Mouse (Mus musculus): Measurements from ENCODE around the gene Fbxl16.

Gene Fbxl16

DNA sequence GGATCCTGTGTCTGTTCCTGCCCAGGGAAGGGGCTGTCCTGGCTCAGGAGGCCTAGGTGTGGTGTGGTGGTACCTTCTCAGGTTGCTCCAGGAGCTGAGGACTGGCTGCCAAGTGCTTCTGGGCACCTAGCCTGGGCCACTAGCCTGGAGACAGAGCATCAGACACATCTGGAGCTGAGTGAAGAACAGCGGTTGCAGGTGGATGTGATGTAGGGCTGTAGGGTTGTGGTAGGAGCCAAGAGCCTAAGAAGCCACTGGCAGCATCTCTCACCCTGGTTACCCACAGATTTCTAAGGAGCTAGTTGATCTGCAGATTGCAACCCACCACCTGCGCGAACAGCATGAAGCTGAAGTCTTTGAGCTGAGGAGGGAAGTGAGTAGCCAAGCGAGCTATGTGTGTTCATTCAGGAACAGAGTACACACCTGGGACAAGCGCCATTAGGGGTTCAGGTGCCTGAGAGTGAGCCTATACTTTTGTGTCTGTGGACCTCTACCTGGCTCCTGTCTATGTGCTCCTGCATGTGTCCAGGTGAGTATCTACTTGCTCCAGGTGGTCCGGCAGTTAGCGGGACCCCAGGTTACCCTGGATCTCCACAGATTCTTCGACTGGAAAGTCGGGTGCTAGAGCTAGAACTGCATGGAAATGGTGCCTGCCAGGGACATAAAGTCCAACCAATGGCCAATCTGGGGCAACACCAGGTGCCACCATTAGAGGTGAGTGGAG is 21.9 kb upstream of the Fbxl16 start:
- no peak for TF ChIP-seq GATA4 (IDR thresholded peaks at IDR 0.05; ENCODE audit: insufficient replicate concordance, low read length)

DNA sequence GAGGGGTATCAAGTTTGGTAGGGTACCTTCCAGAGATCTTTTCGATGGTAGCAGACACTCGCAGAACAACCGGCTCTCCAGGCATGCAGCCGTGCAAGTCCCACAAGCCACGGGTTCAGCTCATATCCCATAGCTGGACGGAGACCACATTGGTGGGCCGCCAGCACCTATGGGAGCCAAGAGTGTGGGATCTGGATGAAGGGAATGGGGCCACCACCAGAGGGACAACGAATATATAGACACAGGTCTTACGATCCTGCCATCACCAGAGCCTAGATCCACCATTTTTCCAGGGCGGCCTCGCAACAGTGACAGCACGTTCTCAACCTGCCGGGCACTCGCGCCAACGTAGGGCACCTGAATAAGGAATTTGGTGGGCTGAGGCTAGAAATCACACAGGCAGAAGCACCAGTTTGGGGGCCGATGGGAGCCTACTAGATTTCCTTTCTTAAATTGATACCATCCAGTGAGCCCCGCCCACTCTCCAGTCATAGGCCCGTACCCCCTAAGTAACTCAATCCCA is 17.5 kb upstream of the Fbxl16 start:
- no peak for TF ChIP-seq GATA4 (IDR thresholded peaks at IDR 0.05; ENCODE audit: insufficient replicate concordance, low read length)

DNA sequence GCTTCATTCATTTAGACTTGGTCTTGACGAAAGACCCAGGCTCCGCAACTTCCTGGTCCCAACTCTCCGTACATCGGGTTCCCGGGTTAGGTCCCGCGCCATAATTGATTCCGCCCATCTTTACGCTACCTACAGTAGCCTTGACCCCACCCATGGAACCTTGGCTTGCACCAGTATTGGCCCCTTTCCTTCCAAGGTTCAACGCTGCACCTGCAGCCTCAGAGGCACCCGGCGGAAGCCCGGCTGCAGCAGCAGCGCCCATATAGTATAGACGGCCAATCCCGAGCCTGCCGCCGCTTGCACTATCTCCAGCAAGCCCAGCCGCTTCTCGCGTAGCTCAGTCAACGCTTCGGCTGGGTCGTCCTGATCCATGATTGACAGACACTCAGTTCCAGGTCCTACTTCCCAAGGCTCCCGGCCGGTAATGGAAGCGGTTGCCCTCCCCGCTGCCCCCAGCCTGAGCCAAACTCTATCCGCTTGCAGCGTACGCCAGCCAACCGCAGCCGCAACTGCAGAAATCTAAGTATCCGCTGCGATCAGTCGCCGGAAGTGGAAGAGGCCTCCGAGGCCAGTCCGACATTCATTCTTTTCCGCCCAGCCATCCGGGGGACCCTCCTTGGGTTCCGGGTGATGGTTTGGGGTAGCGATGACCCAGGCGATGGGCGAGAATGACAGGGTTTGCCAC is 16.9 kb upstream of the Fbxl16 start:
- no peak for TF ChIP-seq GATA4 (IDR thresholded peaks at IDR 0.05; ENCODE audit: insufficient replicate concordance, low read length)

DNA sequence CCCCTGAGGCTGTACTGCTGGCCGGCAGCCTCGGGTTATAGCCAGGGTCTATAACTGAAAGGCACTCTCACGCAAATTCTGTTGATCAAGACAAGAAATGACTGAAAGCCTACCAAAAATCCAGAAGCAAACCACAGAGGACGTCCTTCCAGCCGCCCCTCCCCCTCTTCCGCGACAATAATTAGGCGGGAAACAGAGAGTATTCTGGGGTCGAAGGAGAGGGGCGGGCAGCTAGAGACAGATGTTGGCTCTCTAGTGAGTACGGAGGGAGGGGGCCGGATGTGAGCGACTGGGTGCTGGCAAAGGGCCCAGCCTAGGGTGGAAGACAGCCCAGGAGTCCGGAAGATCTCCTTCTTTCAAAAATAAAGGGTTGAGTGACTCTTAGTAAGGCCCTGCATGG is 16.3 kb upstream of the Fbxl16 start, which contains the start of gene Fam173a:
TSS of gene Fam173a (minus strand) at position 287 of the 400 bp plus-strand sequence.
- no peak for TF ChIP-seq GATA4 (IDR thresholded peaks at IDR 0.05; ENCODE audit: insufficient replicate concordance, low read length)

DNA sequence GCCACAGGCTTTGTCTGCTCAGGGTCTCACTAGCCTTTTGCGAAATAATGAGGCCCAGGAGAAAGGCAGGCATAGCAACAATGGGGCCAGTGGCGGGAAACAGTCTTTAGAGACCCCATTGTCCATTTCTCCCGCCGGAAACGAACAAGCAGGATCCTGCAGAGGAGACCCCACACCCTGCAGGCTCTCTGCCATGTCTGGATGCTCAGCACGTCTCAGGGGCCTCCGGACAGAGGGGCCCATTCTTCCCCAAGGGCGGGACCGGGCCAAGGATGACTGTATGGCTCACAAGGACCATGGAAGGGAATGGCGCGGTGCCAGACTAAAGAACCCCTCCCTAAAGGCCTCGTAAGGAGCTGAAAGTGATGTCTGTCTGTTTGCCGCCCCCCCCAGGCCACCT is 14.7 kb upstream of the Fbxl16 start:
- no peak for TF ChIP-seq GATA4 (IDR thresholded peaks at IDR 0.05; ENCODE audit: insufficient replicate concordance, low read length)

DNA sequence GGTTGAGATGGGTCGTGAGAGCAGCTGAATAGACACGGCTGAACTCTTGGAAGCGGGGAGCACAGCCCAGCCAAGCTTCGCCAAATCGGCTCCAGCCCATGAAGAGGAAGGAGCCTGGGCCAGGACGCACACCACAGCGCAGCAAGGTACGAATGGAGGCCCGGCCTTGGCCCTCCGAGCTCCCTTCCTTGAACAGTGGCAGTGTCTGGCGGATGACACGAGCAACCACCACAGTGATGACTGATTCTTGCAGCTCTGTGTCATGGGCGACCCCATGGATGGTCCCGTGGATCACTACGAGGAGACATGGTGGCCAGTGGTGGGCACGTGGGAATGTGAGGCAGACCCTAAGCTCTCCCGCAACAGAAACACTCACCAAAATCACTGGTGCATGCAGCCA is 13.9 kb upstream of the Fbxl16 start:
- no peak for TF ChIP-seq GATA4 (IDR thresholded peaks at IDR 0.05; ENCODE audit: insufficient replicate concordance, low read length)

DNA sequence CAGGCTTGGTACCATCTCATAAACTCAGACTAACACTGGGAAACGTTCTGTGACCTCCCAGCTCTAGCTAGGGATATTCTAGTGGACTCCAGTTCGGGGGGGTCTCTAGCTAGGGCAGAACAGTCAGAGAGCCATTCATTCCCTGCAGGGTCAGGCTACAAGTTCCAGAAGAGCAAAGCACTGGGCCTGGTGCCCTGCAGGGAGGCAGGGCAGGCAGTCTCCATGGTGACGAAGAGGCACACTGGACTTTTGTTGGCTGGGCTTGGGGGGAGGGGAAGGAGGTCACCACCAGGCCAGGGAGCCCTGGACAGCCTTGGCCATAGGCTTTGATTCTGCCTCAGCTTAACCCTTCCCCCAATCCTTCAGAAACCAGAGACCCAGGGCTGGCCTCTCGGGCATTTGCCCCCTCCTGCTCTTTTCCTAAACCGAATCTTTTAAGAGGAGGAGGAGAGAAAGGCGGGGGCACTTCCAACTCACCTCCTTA is 13.2 kb upstream of the Fbxl16 start, which contains the start of gene AC134908.4:
TSS of gene AC134908.4 (minus strand) at position 51 of the 484 bp plus-strand sequence.
- no peak for TF ChIP-seq GATA4 (IDR thresholded peaks at IDR 0.05; ENCODE audit: insufficient replicate concordance, low read length)

DNA sequence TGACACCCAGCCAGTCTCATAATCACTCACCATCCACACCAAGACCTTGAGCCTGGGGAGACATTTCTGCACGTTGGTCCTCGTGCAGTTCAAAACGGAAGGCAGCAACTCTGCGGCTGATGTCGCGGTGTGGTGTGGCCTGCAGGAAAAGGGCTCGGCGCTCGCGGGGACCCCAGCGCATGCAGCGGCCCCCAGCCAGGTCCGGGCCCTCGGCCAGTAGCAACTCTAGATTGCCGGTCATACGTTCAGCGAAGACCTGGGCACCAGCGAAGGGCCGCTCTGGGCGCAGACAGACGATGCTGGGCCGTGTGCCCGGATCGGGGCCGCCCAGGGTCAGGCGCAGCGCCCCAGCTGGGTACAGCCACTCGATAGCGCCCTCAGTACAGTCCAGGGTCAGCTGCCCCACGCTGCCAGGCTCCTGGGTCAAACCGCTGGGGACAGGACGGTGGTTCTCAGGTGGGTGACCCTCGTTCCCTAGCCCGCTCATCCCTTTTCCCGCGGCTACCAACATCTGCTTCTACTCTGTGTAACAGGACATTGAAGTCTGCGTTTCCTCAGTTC is 12.6 kb upstream of the Fbxl16 start:
- TF ChIP-seq GATA4 (IDR thresholded peaks at IDR 0.05; ENCODE audit: insufficient replicate concordance, low read length): no peak

DNA sequence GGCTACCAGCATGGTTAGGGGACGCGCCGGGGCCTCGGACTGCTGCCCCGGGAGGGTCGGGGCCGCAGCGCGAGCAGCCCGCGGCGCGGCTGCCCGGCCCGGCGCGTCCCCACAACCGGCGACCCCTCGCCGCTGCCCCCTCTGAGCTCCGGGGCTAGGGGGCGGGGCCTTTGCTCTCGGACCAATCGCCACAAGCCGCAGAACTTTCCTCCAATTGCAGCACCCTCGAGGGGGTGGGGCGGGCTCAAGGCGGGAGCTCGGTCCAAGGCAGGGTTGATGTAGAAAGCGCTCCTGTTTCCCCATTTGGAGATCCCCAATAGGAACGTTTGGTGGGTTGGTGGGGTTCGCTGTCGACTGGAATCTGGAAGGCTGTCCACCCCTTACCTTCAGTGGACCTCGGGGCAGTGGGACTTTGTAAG is 11.9 kb upstream of the Fbxl16 start, which contains the start of gene Metrn:
TSS of gene Metrn (minus strand) at position 186 of the 419 bp plus-strand sequence.
- no peak for TF ChIP-seq GATA4 (IDR thresholded peaks at IDR 0.05; ENCODE audit: insufficient replicate concordance, low read length)

DNA sequence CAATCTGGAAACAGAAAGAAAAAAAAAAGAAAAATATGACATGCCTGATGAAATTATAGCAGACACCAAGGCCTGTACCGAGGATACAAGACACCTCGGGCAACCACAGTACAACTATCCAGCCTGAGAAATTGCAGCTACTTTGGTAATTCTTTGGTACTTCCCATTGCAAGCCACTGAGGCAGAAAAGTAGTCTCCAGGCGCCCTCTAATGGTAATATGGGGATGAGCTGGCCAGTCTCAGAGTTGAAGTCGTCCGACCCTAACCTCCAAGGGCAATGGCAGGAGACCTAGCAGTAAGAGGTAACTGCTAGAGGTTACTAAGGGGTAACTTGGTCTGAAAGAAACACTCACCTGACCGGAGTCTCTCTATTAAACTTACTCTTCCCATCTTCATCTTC is 7.9 kb upstream of the Fbxl16 start:
- no peak for TF ChIP-seq GATA4 (IDR thresholded peaks at IDR 0.05; ENCODE audit: insufficient replicate concordance, low read length)

DNA sequence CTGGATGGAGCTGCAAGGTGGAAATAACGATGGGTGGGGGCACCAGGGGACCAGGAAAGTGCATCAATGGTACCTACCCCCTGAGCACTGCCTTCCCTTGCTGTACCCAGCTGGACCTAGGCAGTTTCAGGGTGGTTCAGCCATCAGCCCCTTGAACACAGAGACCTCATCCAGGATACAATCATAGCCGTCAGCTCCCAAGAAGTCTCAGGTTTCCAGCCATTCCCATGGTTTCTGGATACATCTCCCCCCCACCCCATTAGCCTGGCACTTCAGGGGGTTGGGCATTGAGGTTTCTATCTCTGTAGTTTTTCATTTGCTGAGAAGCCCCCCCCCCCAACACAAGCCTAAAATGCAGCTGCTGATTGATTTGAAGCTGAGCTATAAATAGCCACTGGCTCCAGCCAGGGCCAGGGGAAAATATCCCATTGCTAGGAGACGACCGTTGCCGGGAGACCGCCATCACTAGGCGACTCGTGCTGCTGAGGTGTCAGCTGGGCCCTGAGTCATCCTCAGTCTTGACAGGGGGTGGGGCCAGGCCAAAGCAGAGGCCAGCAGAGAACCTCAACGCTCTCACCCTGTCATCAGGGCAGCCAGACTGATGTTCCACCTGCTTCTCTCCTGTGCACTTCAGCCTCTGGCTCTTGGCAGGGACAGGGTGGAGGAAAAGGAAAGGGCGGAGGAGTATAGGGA is 5.9 kb upstream of the Fbxl16 start:
- no peak for TF ChIP-seq GATA4 (IDR thresholded peaks at IDR 0.05; ENCODE audit: insufficient replicate concordance, low read length)

DNA sequence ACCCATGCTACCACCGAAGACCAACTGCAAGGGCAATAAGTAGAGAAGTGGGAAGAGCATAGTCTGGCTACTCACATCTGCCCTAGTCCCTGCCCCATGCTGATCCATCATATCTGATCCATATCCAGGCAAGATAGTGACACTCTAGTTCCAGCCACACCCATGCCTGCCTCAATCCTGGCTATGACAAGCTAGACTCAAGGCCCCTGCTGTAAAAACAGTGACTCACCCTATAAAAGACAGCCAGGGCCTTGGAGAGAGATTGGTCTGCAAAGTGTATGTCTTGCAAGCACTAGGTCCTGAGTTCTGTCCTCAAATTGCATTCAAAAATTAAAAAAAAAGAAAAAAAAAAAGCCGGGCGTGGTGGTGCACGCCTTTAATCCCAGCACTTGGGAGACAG is 2.4 kb upstream of the Fbxl16 start:
- no peak for TF ChIP-seq GATA4 (IDR thresholded peaks at IDR 0.05; ENCODE audit: insufficient replicate concordance, low read length)

DNA sequence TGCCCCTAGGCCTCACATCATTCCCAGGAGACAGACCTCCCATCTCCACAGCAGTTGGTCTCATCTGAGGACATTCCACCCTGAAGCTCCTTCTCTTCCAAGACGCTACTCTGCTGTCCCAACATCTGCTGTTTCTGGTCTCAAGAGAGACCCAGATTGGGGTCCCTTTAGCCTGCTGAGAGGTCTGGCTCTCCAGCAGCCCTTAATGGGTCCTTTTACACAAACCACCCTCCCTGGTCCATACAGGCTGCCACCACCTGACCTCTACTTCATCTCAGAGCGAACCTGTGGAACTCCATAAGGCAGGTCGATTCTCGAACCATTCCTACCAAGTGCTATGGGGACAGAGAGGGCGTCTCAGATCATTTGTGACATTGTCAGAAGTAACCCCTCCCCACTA is 857 bp upstream of the Fbxl16 start:
- no peak for TF ChIP-seq GATA4 (IDR thresholded peaks at IDR 0.05; ENCODE audit: insufficient replicate concordance, low read length)

DNA sequence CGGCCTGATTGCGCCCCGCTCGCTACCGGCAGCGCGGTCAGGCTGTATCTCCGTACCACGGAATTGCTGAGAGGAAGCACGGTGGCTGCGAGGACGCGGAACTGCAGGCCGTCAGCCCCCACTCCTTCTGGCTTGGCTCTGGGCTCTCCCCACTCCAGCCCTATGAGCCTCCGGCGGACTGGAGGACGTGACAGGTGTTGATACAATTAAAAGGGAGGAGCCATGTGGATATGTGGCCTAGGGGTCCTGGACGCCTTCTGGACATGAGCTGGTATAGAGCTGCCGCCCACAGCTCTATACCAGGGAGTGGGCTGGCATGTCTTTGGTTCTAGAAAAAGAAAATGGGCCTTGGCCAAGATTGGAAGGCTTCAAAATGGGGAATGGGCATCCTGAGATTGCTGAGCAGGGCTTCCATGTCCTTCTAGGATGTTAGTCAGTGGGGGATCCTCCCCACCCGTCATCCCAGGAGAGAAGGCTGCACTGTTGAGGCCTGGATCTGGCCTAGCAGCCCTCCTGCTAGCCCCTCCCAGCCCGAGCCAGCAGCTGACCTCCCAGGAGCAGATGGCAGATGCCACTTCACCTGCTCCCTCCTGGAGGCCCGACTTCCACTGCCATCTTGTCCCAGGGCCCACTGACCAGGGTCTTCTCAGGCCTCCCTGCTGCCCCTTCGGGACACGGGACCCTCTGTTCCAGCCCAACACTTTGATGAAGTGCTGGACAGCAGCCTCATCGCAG is 888 bp downstream of the Fbxl16 start:
- TF ChIP-seq GATA4 (IDR thresholded peaks at IDR 0.05; ENCODE audit: insufficient replicate concordance, low read length): no peak

Data from liver, adult (tissue).